Comparison of ENCODE assay signal across 16 mouse cellular contexts in the genomic region with DNA sequence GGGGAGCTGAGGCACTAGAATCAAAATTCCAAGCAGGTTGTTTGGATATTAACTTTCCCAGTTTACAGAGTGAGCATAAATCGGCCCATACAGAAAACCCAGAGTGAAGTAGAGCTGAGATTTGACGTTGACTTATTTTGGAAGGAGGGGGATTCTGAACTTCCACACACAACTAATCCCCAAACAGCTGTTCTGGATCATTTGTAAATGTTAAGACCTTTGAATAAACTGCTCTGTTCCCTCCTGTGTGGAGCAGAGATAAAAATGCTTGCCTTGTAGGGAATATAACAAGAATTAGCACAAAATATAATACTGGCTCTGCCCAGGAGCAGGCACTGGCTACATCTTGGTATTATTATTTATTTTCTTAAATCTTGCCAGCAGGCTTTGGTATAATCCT.
"Had no signal": no experiment of that assay in that cellular context is flagged by ENCODE, and none has a peak within 500 bp of the region (broad histone marks: within the 10 kb centered on the region; RNA-seq: fewer than 3 reads in every experiment).

No protein-coding gene starts in this region.

- H3K27ac ChIP-seq: neural tube, embryonic 12.5 days; neural tube, embryonic 13.5 days; neural tube, embryonic 15.5 days; stomach, embryonic 15.5 days had no signal

- H3K27me3 ChIP-seq: neural tube, embryonic 12.5 days; neural tube, embryonic 13.5 days; neural tube, embryonic 15.5 days; stomach, embryonic 15.5 days had no signal

- H3K4me3 ChIP-seq: neural tube, embryonic 12.5 days; neural tube, embryonic 13.5 days; neural tube, embryonic 15.5 days; stomach, embryonic 15.5 days had no signal

- H3K4me2 ChIP-seq: neural tube, embryonic 12.5 days; neural tube, embryonic 13.5 days; neural tube, embryonic 15.5 days; stomach, embryonic 15.5 days had no signal

- DNase-seq: retina, postnatal 1 day; right cerebral cortex, adult 18-20 months; right cerebral cortex, postnatal 14 days; right cerebral cortex, postnatal 25 days; right cerebral cortex, postnatal 4 days; spleen, adult 18-20 months; thymus, adult 18-20 months; thymus, adult 2 months; thymus, postnatal 14 days; thymus, postnatal 25 days; thymus, postnatal 36 days; thymus, postnatal 4 days had no signal

- H3K4me1 ChIP-seq: neural tube, embryonic 12.5 days; neural tube, embryonic 13.5 days; neural tube, embryonic 15.5 days; stomach, embryonic 15.5 days had no signal

- H3K9me3 ChIP-seq: neural tube, embryonic 12.5 days; neural tube, embryonic 13.5 days; neural tube, embryonic 15.5 days; stomach, embryonic 15.5 days had no signal

- H3K36me3 ChIP-seq: neural tube, embryonic 12.5 days; neural tube, embryonic 13.5 days; neural tube, embryonic 15.5 days; stomach, embryonic 15.5 days had no signal

- H3K9ac ChIP-seq: neural tube, embryonic 12.5 days; neural tube, embryonic 13.5 days; neural tube, embryonic 15.5 days; stomach, embryonic 15.5 days had no signal
